Mouse (Mus musculus) cortical plate, adult 2 months (tissue): Measurements from ENCODE around the gene Wdr95.

Experiments used
- CTCF ChIP-seq: fragments of 200-500 bp; IDR thresholded peaks from 2 replicates; pipeline ENCODE4 v1.5.1; 2011; ENCODE audit warnings: mild to moderate bottlenecking, control low read depth, low read length; ENCODE audit not compliant: insufficient read depth; ENCODE audit errors: extremely low read depth
- POLR2A ChIP-seq: fragments of 200-500 bp; IDR thresholded peaks from 2 replicates; pipeline ENCODE4 v1.6.1; 2011; ENCODE audit warnings: mild to moderate bottlenecking, low read length, control low read depth; ENCODE audit not compliant: insufficient read depth; ENCODE audit errors: extremely low read depth

DNA sequence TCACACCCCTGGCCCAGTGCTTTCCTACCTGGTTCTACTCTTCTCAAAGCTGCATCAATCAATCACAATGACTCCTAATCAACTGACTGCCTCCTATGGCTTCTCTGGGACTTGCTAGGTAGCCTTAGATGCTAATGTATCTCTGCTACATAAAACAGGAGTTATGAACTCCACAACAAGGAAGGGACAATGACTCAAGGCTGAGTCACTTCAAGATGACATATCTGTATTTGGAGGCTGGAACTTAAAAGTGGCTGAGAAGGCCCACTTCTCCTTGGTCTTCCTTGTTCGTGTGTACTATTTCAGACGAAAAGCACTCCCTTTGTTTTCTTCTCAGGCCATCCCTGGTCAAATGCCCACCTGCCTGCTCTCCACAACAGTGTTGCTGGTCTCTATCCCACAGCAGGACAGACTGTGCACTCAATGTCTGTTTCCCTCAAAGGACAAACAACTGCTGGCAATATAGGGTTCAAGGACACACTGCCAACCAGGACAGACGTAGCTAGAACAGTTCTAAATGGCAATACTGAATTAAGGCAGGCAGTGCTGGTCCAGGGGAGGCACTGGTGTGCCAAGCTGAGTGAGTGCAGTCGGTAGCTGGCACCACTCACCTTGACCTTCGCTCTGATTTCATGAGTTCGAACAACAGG is 89.4 kb downstream of the Wdr95 start:
- TF ChIP-seq CTCF (no peak), POLR2A (no peak)
